Mouse (Mus musculus) hindbrain, postnatal 0 days (tissue): ENCODE results near the gene Tmem127. TPM values are rescaled to one million over a fixed set of nuclear protein-coding genes. Genes with fewer than 3 reads are reported as not detected.
A peak's percentile ranks its signal among the peaks of the same experiment; 100 is the strongest.
"Not testable (repeated sequence)": the region's sequence is repeated elsewhere in the genome, so short reads cannot be mapped to it uniquely, and the experiment has no call there.

ENCODE experiments used
- ATAC-seq: fragments of 200-750 bp; cut with Nextera tagmentation; 2 replicates; pipeline ENCODE4 v1.8.0; 2017; ENCODE audit warnings: mild to moderate bottlenecking, moderate TSS enrichment, moderate library complexity
- DNase-seq: peaks from one replicate; pipeline ENCODE4 v3.0.0-alpha.2; 2015; ENCODE audit warnings: low spot score
- H3K27ac ChIP-seq: fragments of 300-500 bp; sonication (generic); 2 replicates; pipeline ENCODE4 v1.5.1; 2014; ENCODE audit warnings: mild to moderate bottlenecking
- H3K27me3 ChIP-seq: fragments of 300-500 bp; sonication (generic); 2 replicates; pipeline ENCODE4 v1.6.1; 2014; ENCODE audit warnings: low read length, mixed read lengths; ENCODE audit not compliant: insufficient read depth
- H3K36me3 ChIP-seq: fragments of 300-500 bp; sonication (generic); 2 replicates; pipeline ENCODE4 v1.6.1; 2014; ENCODE audit warnings: low read length, mixed read lengths; ENCODE audit not compliant: insufficient read depth
- H3K4me1 ChIP-seq: fragments of 300-500 bp; sonication (generic); 2 replicates; pipeline ENCODE4 v1.6.1; 2014; ENCODE audit warnings: antibody characterized with exemption, low read length, mixed read lengths; ENCODE audit not compliant: insufficient read depth
- H3K4me2 ChIP-seq: fragments of 300-500 bp; sonication (generic); 2 replicates; pipeline ENCODE4 v1.6.1; 2014; ENCODE audit warnings: low read depth, mild to moderate bottlenecking, low read length, moderate library complexity, mixed read lengths
- H3K4me3 ChIP-seq: fragments of 300-500 bp; sonication (generic); 2 replicates; pipeline ENCODE4 v1.5.1; 2014; ENCODE audit warnings: low read length
- H3K9ac ChIP-seq: fragments of 300-500 bp; sonication (generic); replicated peaks from 2 replicates; pipeline ENCODE4 v1.6.1; 2014; ENCODE audit warnings: mild to moderate bottlenecking, low read length, moderate library complexity, mixed read lengths
- H3K9me3 ChIP-seq: fragments of 300-500 bp; sonication (generic); 2 replicates; pipeline ENCODE4 v1.6.1; 2016; ENCODE audit warnings: low read length, mixed read lengths
- CTCF ChIP-seq: IDR thresholded peaks from 2 replicates; pipeline ENCODE4 v1.5.1; 2016; ENCODE audit warnings: antibody characterized with exemption, control low read depth, low read depth
- WGBS: fragments of 180-500 bp; shearing (Covaris S2); extraction: QIAGEN DNeasy Blood & Tissue Kit; methylation state at CpG from one replicate; pipeline ENCODE4 v1.1.7; 2014; 5-methylcytosine and 5-hydroxymethylcytosine counted together
- polyA plus RNA-seq: library from polyadenylated mRNA; unstranded; fragments of >200 nt; fragmentation: Nextera tagmentation; extraction: Ambion mirVana; gene quantifications from 2 replicates; pipeline ENCODE4 v1.2.1, GENCODE M21; 2015
- total RNA-seq: library from RNA; depleted of rRNA; stranded (reverse); fragments of >200 nt; gene quantifications from 2 replicates; pipeline ENCODE4 v1.2.3, GENCODE M21; 2014

The Tmem127 gene
- total and polyA plus RNA-seq, 2 experiments from 2014 or later = 76.1 to 169 TPM

GRCm38 (mm10) chr2:127300701-127301100 is 53.0 kb downstream of the Tmem127 start:
- no peak for ATAC-seq
- H3K27ac ChIP-seq = no peak overlapping the region
- H3K4me3 ChIP-seq = no peak overlapping the region
- peaks cover 49% of the 10 kb centered on the region for H3K36me3 ChIP-seq
- H3K9ac ChIP-seq = no peak overlapping the region
- H3K4me2 ChIP-seq = no peak overlapping the region
- H3K4me1 ChIP-seq = no peaks in the 10 kb centered on the region
- WGBS = 84% methylated on average over 3 of the region's 3 CpGs
- TF ChIP-seq CTCF = no peak
- no peak for DNase-seq
- H3K9me3 ChIP-seq = no peaks in the 10 kb centered on the region
- no peaks in the 10 kb centered on the region for H3K27me3 ChIP-seq

- no peaks in the 10 kb centered on the region for H3K27me3 ChIP-seq
- H3K4me2 ChIP-seq = no peak overlapping the region
- no peak for DNase-seq
- no peak for ATAC-seq
- H3K27ac ChIP-seq = no peak overlapping the region
- H3K4me3 ChIP-seq = no peak overlapping the region
- no peak overlapping the region for H3K9ac ChIP-seq
- no peaks in the 10 kb centered on the region for H3K4me1 ChIP-seq
- peaks cover 38% of the 10 kb centered on the region for H3K36me3 ChIP-seq
- no peaks in the 10 kb centered on the region for H3K9me3 ChIP-seq
- TF ChIP-seq CTCF = no peak
- whole genome bisulfite sequencing = 96% methylated on average over 3 of the region's 3 CpGs
Observed at GRCm38 (mm10) chr2:127301883-127302282, 54.2 kb downstream of the Tmem127 start.

DNA sequence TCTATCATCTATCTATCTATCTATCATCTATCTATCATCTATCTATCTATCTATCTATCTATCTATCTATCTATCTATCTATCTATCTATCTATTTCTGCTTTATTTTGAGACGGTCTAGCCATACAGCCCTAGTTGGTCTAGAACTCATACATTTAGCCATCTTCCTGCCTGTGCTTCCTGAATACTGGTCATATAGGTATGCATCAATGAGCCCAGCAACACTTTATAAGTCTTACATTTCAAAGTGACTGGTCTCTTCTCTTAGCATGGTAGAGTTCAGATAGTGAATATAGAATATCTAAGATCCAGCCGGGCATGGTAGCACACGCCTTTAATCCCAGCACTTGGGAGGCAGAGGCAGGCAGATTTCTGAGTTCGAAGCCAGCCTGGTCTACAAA is 56.5 kb downstream of the Tmem127 start:
- not testable (repeated sequence) for H3K9me3 ChIP-seq, H3K9ac ChIP-seq, H3K27me3 ChIP-seq, H3K4me1 ChIP-seq, H3K27ac ChIP-seq, H3K4me2 ChIP-seq, DNase-seq, ATAC-seq, H3K4me3 ChIP-seq
- H3K36me3 ChIP-seq = peaks cover 16% of the 10 kb centered on the region; the same call in 1 of the 2 replicates
- WGBS = 92% methylated on average over 4 of the region's 4 CpGs

DNA sequence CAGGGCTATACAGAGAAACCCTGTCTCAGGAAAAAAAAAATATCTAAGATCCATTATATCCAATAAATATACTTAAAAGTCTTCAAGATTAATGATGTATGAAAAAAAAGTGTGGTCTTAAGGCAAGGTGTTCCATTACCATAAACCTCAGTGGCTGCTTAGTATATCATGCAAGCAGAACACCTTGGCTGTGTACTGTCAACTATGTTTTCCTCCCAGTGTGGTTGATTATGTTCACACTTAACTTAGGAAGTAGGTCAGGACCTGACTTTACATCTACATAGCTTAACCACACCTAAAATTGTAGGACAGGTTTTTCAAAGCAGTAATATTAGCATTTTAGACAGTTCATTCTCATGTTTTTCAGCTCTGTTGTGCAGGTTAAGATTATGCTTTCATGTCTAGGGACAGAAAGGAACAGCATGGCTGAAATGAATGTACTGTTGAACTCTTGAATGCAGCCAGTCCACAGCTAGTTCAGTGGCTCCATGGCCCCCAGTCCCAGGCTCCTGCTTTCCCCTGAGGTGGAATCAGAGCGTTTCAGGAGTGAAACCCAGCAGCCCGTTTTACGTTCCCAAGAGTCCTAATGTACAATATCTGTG is 57.0 kb downstream of the Tmem127 start:
- no peak for ATAC-seq
- 89% methylated on average over 3 of the region's 3 CpGs for WGBS

DNA sequence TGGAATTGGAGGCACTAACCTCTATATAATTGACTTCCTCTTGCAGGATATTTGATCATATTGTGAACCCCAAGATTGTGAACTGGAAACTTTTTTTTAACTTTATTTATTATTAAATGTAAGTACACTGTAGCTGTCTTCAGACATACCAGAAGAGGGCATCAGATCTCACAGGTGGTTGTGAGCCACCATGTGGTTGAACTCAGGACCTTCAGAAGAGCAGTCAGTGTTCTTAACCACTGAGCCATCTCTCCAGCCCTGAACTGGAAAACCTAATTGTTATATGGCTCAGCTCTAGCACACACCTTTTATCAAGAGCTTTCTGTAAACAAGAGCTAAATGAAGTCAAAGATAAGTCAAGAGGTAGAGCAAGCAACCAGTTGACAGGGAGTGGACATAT is 58.4 kb downstream of the Tmem127 start:
- Histone ChIP-seq H3K4me2 (no peak overlapping the region), H3K9me3 (no peaks in the 10 kb centered on the region), H3K27ac (no peak overlapping the region), H3K9ac (no peak overlapping the region), H3K4me3 (no peak overlapping the region), H3K36me3 (no peaks in the 10 kb centered on the region), H3K27me3 (no peaks in the 10 kb centered on the region), H3K4me1 (no peaks in the 10 kb centered on the region)
- ATAC-seq (no peak), DNase-seq (no peak)
- TF ChIP-seq CTCF = peak; percentile 8; the same call in 1 of the 2 replicates

More for the DNA sequence above, 57.0 kb downstream of the Tmem127 start:
- H3K4me2 ChIP-seq = no peak overlapping the region
- DNase-seq = no peak
- H3K27ac ChIP-seq = no peak overlapping the region
- no peaks in the 10 kb centered on the region for H3K9me3 ChIP-seq
- H3K27me3 ChIP-seq = no peaks in the 10 kb centered on the region
- H3K4me3 ChIP-seq = no peak overlapping the region
- peaks cover 11% of the 10 kb centered on the region; the same call in 1 of the 2 replicates for H3K36me3 ChIP-seq
- H3K9ac ChIP-seq = no peak overlapping the region
- TF ChIP-seq CTCF = no peak
- no peaks in the 10 kb centered on the region for H3K4me1 ChIP-seq

GRCm38 (mm10) chr2:127307179-127307578 is 59.5 kb downstream of the Tmem127 start:
- WGBS = 45% methylated on average over 3 of the region's 3 CpGs
- Histone ChIP-seq H3K27me3 (no peaks in the 10 kb centered on the region), H3K4me2 (no peak overlapping the region), H3K36me3 (no peaks in the 10 kb centered on the region), H3K27ac (no peak overlapping the region), H3K4me1 (no peaks in the 10 kb centered on the region), H3K4me3 (no peak overlapping the region), H3K9ac (no peak overlapping the region), H3K9me3 (no peaks in the 10 kb centered on the region)
- ATAC-seq (no peak), DNase-seq (no peak)
- no peak for TF ChIP-seq CTCF

GRCm38 (mm10) chr2:127308660-127309059 is 61.0 kb downstream of the Tmem127 start:
- Histone ChIP-seq H3K27me3 (no peaks in the 10 kb centered on the region), H3K27ac (no peak overlapping the region), H3K9me3 (no peaks in the 10 kb centered on the region), H3K4me1 (no peaks in the 10 kb centered on the region), H3K4me3 (no peak overlapping the region), H3K4me2 (no peak overlapping the region), H3K9ac (no peak overlapping the region), H3K36me3 (no peaks in the 10 kb centered on the region)
- WGBS = 91% methylated on average over 2 of the region's 2 CpGs
- peak; percentile 67 for TF ChIP-seq CTCF
- no peak for ATAC-seq
- DNase-seq = peak; percentile 21
